Mouse (Mus musculus): ENCODE data around the gene Nos3. TPM values are rescaled to one million over a fixed set of nuclear protein-coding genes. Genes with fewer than 3 reads are reported as not detected.

Gene Nos3
- total RNA-seq, 2 experiments from 2014 or later, result 39.5 to 40.6 TPM

- DNase-seq, result no peak
Observed at GRCm38 (mm10) chr5:24400362-24400761, 35.8 kb downstream of the Nos3 start.

GRCm38 (mm10) chr5:24400911-24401605 is 36.4 kb downstream of the Nos3 start:
- no peak for DNase-seq

- peak; percentile 56 for DNase-seq
Observed at GRCm38 (mm10) chr5:24401969-24402368, 37.4 kb downstream of the Nos3 start.

- no peak for DNase-seq
Observed at GRCm38 (mm10) chr5:24404594-24405360, 40.2 kb downstream of the Nos3 start.

GRCm38 (mm10) chr5:24405389-24405876 is 40.8 kb downstream of the Nos3 start:
- no peak for DNase-seq

- peak; percentile 61 for DNase-seq
Observed at GRCm38 (mm10) chr5:24408651-24409050, 44.0 kb downstream of the Nos3 start.

- no peak for DNase-seq
Observed at GRCm38 (mm10) chr5:24409466-24409865, 44.9 kb downstream of the Nos3 start.

- DNase-seq, result no peak
Observed at GRCm38 (mm10) chr5:24412063-24412462, 47.5 kb downstream of the Nos3 start.

- DNase-seq, result no peak
Observed at GRCm38 (mm10) chr5:24413042-24413693, 48.6 kb downstream of the Nos3 start, which contains the start of gene Asic3. TSS of gene Asic3 (plus strand) at chr5:24413392.

GRCm38 (mm10) chr5:24413938-24414337 is 49.3 kb downstream of the Nos3 start:
- DNase-seq, result no peak

- DNase-seq, result peak; percentile 75
Observed at GRCm38 (mm10) chr5:24416222-24416736, 51.7 kb downstream of the Nos3 start.

GRCm38 (mm10) chr5:24417587-24417986 is 53.0 kb downstream of the Nos3 start:
- no peak for DNase-seq

GRCm38 (mm10) chr5:24420381-24420780 is 55.8 kb downstream of the Nos3 start:
- no peak for DNase-seq

GRCm38 (mm10) chr5:24423129-24424003 is 58.8 kb downstream of the Nos3 start, which contains the start of the genes Cdk5 and Slc4a2:
TSS of gene Cdk5 (minus strand) at chr5:24423530.
TSS of gene Slc4a2 (plus strand) at chr5:24423837.
- DNase-seq, result peak; percentile 98

GRCm38 (mm10) chr5:24424004-24424781 is 59.6 kb downstream of the Nos3 start:
- no peak for DNase-seq

GRCm38 (mm10) chr5:24424861-24425411 is 60.3 kb downstream of the Nos3 start:
- DNase-seq, result peak; percentile 90

GRCm38 (mm10) chr5:24425421-24426036 is 60.9 kb downstream of the Nos3 start:
- DNase-seq, result no peak

GRCm38 (mm10) chr5:24426037-24426432 is 61.4 kb downstream of the Nos3 start:
- no peak for DNase-seq

- DNase-seq, result no peak
Observed at GRCm38 (mm10) chr5:24426556-24427284, 62.1 kb downstream of the Nos3 start.

Measured in heart, postnatal 4 days (tissue).